Mouse (Mus musculus) E14TG2a.4 (cell line): ENCODE measurements around the gene Hectd2.

Experiments used
- CTCF ChIP-seq: conservative IDR thresholded peaks from 2 replicates; pipeline ENCODE4 v1.5.1; 2014; ENCODE audit warnings: low read length
- POU5F1 ChIP-seq: IDR thresholded peaks from 2 replicates; pipeline ENCODE4 v1.6.1; 2014; ENCODE audit warnings: low read length, borderline replicate concordance

- TF ChIP-seq CTCF (no peak), POU5F1 (no peak)
Measured at GRCm38 (mm10) chr19:36540012-36540606, 14.3 kb upstream of the Hectd2 start.
